Mouse (Mus musculus) thymus, postnatal 36 days (tissue): ENCODE measurements at regions not wholly inside any gene's neighbourhood (a gene's known extent, or its start where the extent isn't known, plus 50 kb on each side); places are given as distances from the start of the nearest gene placed in this dataset.

Experiments
- DNase-seq, 2 experiments: peaks; one replicate each; pipeline ENCODE4 v3.0.0; 2022; ENCODE audit warnings: mixed read lengths in 2 of 2

DNA sequence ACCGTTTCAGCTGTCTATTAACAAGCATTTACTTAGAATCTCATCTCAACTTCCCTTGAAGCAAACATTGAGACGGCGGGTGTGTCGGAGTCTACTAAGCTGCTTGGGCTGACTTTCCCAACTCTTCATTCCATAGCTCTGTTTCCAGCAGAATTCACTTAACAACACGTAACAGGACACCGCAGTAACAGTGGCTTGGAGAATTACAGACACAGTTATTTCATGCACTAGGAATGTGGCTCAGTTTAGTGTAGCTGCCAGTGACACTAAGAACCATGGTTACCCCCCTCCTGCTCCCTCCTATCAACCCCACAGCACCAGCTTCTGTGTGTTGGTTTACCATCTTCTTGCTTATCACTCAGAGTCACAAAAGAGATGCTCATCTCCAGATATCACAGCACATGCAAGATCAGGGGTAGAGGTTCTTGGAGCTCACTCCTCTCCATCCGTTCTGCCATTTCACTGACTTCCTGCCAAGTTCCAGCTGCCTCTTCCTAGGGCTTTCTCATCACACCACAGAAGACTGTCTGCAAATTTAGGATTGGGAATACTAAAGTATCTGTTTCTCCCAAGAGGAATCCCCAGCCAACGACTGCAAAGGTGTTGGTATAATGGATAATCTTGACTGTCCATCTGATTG is 90.7 kb downstream of the Banf2 start:
- DNase-seq, result no peak

DNA sequence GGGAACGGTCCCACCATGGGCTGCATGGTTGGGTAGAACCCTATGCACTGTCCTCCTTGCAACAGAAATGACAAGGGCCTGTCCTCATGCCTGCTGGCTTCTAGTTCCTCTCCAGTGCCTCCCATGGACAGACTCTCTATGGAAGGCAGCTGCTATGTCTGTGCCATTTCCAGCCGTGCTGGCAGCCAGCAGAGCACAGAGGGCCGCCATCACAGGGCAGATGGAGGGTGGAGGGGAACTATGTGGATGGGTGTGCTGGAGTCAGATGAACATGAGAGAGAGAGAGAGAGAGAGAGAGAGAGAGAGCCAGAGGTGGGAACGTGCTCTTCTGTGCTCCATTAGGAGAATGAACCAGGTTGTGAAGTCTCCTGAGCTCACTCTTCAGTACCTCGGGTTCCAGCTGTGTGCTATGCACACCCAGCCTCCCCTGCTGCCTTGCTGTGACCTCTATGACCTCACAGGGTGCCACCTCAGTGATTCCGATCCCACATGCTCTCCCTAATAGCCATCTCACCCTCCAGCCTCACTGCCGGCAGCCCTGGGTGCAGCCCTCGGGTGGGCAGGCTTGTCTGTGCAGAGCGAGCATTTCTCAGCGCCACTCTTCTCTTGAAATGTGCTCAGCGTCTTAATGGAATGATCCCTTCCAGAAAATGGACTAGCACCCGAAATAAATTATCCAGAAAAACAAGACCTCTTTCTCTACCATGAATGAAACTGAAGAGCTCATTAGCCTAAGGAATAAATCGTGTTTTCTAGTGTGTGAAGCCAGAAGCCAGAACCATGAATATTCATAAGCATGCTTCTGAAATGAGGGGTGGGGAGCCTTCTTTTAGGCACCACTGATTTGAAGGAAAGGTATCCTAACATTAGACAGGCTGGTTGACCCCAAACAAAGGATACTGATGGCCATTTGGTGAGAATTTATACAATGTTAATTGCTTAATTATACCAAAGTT is 94.5 kb downstream of the Banf2 start:
- DNase-seq, result no peak

DNA sequence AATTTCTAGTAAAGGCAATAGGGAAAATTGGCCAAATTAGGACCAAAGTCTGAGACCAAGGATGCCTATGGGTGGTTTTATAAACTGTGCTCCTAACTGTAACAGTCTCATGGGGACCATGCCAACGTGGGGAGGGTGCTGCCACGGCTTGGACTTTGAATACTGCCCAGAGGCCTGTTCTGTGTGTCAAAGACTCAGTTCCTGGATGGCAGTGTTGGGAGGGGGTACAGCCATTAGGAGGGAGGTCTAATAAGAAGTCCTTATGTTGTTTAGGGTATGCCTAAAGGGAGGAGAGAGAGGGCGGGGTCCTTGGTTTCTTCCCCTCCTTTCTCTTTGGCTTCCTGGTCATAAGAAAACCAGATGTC is 95.2 kb downstream of the Banf2 start:
- DNase-seq, result no peak

DNA sequence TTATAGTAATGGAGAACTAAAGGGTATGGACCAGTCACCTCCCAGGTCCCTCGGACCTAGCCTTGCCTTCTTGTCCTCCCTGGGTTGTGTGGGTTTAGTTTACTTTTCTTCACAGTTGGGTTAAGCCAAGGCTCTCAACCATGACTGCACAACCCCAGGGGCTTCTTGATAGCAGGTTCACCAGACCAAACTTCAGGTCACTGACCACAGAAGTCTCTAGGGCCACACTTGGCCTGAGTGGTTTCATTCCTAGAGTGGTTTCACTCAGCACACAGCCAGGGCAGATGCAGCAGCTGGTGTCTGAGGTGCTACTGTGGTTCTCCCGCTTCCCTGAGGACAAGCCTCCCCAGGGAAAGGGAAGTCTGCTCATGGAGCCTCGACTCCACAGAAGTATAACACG is 95.7 kb downstream of the Banf2 start:
- no peak for DNase-seq

DNA sequence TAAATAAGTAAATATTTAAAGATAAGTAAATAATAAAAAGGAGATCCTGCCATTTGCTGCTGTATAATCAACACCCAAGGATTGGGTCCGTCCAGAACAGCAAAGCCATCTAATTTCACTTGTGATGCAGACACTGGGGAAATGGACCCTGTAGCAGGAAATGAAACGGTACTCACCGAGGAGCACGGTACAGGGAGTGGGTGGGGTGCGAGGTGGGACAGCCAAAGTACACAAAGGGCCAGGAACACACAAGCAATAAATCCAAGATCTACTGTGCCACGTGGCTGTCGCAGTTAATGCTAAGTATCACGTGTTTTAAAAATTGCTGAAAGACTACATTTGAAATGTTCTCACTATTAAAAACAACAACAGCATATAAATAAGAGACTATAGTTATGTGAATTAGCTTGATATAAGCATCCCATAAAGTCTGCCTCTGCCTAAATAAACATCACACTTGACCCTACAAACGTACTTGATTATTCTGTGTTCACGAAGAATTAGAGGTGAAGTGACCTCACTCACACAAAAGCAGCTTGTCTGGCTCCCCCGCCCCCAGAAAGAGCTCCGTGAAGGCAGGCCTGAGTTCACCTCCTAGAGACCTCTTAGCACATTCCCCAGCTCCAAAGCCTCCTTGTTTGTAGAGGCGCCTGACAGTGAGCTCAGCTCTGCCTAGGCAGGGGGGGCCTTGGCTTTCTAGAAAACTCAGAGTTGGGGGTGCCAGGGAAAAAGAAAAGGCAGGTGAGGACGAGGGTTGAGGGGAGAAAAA is 101.1 kb downstream of the Banf2 start:
- no peak for DNase-seq

DNA sequence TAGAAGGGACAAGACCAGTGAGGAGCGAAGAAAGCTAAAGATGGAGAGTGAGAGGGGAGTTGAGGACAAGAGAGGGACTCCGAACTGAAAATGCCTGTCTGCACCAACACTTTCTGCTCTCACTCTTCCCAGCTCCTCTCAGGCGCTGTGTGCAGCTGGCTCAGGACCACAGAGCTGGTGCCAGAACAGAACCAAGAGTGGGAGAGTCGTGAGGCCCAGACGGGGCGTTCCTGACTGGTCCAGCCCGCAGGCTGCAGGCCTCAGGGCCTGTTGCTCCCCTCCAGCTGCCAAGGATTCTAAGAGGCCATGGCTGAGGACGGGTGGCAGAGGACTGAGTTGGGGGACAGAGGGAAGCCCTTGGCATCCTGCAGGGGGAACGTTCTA is 101.7 kb downstream of the Banf2 start:
- DNase-seq, result no peak

DNA sequence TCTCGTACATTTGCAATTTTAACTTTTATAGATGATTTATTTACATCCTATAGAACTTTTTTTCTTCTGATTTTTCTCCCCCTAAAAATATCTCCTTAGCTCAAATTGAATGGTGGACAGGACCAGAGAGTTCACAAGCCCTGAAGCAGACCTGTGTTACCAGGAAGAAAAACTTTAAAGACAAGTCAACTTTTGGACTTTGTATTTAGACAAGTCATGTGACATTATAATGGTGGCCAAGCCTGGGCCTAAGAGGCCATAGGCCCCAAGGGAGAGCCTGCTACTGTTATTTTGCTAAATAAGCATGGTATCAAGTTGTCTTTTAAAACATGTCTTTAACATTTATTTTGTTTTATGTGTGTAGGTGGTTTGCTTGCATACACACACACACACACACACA is 102.7 kb downstream of the Banf2 start:
- no peak for DNase-seq

DNA sequence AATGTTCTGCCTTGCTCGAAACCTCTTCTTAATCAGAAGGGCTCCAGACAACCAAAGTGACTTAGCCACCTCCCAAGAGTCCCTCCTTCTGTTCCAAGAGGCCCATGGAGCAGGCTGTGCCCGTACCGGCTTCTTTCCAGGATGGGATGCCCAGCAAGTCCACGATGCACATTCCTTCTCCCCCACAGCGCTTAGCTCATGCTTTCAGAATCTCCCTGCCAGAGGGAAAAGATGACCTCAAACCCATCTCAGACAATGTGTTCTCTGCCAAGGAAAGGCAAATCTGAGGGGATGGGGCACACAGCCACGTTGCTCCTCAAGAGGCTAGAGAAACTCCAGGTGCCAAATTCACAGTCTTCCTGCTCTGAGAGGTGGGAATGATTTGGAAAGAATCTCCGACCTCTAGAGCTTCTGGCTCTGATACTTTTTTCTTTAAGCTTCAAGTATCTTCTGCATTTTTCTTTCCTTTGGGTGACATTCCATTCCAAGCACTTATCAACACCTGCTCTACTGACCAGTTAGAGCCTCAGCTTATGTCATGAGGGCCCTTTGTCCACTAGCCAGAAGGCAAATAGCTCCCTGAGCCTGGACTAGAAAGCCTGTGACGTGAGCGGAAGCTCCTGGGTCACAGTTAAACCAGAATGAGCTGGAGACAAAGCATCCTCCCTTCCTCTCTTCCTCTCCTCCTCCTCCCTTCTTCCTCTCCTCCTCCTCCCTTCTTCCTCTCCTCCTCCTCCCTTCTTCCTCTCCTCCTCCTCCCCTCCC is 110.9 kb downstream of the Banf2 start:
- DNase-seq, result no peak

DNA sequence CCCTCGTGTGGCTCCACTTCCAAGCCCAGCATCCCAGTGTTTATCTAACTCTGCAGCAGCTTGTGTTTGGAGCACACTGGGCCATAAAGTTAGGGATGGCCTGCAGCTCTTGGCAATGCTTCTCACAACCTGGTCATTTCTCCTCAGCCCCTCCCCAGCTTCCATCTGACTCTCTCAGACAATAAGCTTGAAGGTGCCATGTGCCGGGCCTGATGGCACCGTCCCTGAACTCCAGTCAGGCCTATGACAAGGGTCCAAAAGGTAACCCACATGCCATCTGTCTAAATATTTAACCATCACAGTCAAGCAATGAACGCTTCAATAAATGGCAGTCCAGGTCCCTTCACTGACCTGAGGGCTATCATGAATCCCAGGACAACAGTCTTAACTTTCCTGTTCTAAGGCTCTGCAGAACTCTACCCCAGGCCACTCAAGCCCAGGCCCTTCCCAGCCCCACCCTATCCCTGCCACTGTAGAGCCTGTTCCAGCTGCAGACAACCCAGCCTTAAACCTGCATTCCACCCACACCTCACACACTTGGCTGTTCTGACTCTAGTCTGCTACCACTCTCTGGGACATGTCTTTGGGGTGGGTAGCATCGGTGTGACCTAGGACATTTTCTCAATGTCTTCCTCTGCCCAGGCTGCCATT is 111.8 kb downstream of the Banf2 start:
- DNase-seq, result no peak

DNA sequence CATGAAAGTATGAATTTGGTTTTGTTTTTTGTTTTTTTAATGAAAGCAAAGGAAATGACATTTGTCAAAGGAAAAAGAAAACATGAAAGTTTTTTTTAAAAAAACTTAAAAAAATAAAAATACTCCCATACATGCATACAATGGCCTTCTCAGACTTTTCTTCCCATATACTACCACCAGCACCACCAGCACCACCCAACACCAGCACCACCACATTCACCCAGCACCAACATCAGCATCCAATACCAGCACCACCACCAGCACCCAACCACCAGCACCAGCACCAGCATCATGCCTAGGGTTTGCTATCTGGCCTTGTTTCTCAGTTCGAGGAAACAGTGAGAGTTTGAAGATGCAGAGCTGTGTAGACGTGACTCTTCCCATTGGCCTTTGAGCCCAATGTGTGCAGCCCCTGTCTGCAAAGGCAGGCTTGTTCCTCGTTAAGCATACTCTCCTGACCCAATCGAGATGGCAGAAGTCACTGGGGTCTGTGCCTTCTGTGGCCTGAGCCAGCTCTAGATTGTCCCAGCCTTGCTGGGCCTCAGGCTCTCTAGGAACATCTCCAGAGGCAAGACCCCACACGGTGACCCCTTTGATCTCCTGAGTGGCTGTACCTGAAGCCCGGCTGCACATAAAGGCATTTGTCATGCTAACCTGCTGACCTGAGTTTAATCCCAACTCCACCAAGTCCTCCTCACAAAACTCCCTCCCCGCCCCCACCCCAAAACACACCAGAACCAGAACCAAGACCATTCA is 113.8 kb upstream of the Mgme1 start:
- DNase-seq, result no peak

DNA sequence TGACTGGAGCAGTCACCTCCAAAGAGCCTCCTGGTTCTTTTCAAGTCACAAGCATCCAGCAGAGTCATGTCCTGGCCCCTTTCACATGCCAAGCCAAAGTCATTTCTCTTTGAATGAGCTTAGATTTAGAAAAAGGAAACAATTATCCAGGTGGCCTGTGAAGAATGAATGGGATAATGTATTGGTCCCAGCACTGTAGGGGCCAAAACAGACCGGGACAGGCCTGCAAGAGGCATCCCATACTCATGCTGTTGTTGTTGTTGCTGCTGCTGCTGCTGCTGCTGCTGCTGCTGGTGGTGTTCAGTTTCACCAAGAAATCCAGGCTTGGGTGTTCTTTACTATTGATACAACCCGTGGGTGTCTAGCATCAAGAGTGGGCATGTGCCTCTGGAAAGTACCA is 113.1 kb upstream of the Mgme1 start:
- no peak for DNase-seq

DNA sequence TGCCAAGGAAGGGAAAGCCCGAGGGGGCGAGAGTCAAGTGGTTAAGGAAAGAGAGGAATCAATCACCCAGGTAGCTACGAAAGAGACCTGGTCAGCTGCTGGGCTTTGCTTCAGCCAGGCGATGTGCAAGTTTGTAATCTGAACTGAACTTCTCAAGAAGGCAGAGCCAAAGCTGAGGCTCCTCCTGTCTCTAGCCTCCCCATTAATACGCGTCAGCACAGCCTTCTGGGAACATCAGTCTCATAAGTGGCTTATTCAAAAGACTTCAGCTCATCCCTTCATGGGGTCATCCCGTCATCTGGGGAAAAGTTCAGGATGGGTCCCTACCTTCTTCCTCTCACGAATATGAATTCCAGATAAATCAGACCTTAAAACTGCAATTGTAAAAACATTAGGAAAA is 112.2 kb upstream of the Mgme1 start:
- no peak for DNase-seq

DNA sequence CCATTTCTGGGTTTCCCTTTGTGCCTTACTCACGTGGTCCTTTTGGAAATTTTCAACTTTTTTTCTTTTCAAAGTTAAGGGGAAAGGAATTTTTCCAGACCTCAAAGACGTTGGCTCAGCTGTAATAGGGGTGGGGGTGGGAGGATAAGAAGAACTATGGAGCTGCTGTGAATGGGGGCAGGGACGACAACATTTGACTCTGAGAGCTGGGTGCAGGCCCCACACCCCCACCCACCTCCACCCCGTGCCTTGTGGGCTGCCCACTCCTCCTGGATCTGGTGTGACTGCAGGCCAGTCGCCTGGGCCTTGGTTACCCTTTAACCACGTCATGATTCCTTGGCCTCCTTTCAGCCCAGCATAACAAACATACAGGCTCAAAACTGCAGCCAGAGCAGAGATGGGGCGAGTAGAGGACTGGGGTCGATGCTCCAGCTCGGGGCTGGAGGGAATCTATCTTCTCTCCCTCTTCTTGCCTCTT is 110.6 kb upstream of the Mgme1 start:
- DNase-seq, result no peak

DNA sequence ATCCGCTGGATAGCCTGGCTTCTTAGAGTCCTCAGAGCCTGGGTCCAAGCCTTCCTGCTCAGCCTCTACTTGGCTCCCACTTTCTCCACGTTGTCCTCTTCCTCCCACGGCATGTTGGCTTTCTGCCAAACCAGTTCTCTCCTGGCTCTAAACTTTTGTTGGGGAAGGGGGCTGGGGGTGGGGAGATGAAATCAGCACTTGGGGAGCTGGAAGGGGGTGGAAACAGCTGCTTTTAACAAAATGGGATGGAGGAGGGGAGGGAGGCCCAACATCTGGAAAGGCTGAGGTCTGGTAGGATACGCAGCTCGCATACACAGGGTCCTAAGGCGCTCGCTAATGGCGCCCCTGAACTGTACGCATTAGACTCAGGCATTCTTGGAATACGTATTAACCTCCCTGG is 110.0 kb upstream of the Mgme1 start:
- no peak for DNase-seq

DNA sequence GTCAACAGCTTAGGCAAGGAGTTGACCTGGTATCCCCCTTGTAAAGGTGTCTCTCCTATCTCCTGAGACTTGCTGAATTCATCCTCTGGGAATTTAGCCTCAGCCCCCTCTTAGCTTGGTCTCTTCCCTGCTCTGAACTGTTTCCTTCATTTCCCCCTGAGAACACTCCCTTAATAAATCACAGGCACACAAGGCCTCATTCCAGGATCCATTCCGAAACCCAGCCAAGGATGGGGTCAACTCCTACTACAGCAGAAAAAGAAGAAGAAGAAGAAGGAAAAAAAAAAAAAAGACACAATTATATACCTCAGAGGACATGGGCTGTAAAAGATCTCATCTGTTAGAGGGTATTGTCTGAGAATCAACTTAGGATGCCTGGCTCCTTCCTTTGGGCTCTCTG is 108.6 kb upstream of the Mgme1 start:
- DNase-seq, result no peak

DNA sequence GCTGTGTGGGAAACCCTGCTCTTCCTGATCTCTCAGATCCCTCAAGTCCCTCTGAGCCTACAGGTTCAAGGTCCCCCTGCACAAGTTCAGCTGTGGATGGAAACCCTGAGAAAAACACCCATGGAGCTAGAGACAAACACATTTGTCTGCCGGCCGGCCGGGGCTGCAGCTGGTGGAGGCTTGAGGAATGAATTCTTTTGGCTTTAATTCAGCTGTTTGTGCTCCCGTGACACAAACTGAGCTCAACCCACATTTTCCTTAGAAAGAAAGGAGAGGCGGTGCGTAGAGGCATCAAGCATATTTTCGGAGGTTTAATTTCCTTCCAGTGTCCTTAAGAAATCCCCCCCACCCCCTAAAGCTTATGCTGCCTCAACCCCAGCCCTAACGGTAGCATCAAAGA is 106.4 kb upstream of the Mgme1 start:
- DNase-seq, result no peak

DNA sequence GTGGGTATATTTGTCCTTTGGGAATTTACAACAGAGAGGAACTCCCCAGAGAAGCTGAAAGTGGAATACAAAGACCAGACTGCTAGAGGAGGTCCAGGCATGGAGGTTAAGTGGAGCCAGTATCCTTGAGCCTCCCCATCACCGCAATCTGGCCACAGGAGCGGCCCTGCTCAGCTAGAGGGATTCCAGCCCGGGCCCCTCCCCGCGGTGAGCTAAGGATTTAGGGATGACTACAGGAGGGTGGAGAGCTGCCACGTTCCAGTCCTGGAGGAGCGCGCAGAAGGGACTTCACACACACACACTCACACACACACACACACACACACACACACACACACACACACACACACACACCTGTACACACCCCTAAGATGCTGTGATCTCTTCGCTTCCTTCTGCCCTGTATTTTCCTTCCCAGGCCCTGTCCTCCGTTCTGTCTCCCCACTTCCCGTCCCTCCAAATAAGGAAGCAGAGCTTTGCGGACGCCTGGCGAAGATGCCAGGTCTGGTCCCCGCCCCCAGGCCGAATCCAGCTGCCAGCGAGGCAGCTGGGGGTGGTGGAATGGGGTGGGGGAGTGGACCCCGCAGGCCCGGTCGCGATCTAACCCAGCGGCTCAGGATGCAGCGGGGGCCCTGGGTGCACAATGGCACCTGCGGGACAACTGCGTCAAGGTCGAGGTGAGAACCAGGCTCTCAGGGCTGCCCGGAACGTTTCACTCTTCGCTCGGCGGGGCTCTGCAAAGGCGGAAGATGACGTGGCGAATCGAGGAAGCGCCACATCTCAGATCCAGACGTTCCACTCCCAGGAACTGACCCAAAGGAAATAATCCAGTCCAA is 105.3 kb upstream of the Mgme1 start:
- DNase-seq, result peak; percentile 50 to 54

DNA sequence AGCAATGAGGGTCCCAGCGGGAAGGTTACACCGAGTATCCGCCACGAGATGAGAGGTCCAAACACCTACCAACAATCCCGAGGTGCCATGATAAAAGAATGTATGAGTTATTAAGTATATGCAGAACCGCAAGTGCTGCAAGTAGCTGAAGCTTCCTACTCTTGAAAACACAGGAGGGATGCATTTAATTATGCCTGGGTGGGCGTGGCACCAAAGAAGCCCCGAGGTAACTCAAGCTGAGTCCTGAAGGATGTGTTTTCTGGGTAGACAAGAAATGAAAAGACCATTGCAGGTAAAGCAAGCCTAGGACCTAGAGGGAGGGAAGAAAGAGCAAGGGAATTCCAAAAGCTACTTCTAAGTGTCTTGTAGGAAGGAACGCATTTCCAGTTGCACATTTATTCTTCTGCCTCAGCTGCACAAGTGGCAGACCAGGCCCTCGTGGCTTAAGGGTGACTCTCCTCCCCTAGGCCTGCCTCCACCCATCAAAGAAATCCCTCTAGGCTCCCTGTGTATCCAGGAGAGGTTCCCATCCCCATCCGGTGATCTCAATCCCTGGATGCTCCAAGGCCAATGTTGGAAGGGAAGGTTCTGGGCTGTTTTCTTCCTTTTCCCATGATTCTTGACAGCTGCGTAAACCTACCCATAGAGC is 104.2 kb upstream of the Mgme1 start:
- DNase-seq, result no peak

DNA sequence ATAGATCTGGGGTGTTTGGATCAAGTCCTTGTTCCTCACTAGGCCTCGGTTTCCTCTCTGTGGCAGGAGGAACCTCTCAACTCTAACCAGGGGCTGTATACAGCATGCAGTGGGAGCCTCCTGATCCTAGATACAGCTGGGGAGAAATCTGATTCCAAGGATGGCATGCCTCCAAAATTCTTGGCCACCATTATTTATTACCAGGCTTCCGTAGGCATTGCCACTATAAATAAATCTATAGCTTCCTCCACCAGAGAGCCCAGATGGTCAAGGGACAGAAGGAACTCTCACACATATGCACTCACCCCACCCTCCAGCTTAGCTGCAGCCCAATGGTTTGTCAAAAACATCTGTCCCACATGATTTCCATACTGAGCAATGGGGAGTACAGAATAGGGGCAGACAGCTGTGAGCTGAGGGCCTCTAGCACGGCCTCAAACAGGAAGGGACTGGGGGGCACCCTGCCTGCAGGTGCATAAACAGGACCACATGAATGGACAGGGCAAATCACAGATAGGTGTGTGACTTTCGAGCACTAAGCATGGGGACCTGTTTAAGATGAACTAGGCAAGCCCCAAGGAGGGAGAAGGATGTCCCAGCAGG is 100.8 kb upstream of the Mgme1 start:
- DNase-seq, result no peak
